Mouse (Mus musculus) midbrain, embryonic 13.5 days (tissue): Measurements from ENCODE around the gene Lrrc1. TPM values are rescaled to one million over a fixed set of nuclear protein-coding genes. Genes with fewer than 3 reads are reported as not detected.
A peak's percentile ranks its signal among the peaks of the same experiment; 100 is the strongest.
"Not testable (repeated sequence)": the region's sequence is repeated elsewhere in the genome, so short reads cannot be mapped to it uniquely, and the experiment has no call there.

ENCODE experiments used
- ATAC-seq: fragments of 200-750 bp; cut with Nextera tagmentation; 2 replicates; pipeline ENCODE4 v1.8.0; 2017; ENCODE audit warnings: mild to moderate bottlenecking, moderate TSS enrichment, moderate library complexity
- H3K27ac ChIP-seq: fragments of 300-500 bp; sonication (generic); 2 replicates; pipeline ENCODE4 v1.5.1; 2015; ENCODE audit warnings: inconsistent platforms, mild to moderate bottlenecking, moderate library complexity
- H3K27me3 ChIP-seq: fragments of 300-500 bp; sonication (generic); 2 replicates; pipeline ENCODE4 v1.6.1; 2015; ENCODE audit warnings: mild to moderate bottlenecking, inconsistent platforms
- H3K36me3 ChIP-seq: fragments of 300-500 bp; sonication (generic); 2 replicates; pipeline ENCODE4 v1.6.1; 2015; ENCODE audit warnings: mild to moderate bottlenecking, inconsistent platforms
- H3K4me1 ChIP-seq: fragments of 300-500 bp; sonication (generic); replicated peaks from 2 replicates; pipeline ENCODE4 v1.6.1; 2015; ENCODE audit warnings: inconsistent platforms
- H3K4me2 ChIP-seq: fragments of 300-500 bp; sonication (generic); replicated peaks from 2 replicates; pipeline ENCODE4 v1.6.1; 2015; ENCODE audit warnings: moderate library complexity, mild to moderate bottlenecking, inconsistent platforms
- H3K4me3 ChIP-seq: fragments of 300-500 bp; sonication (generic); replicated peaks from 2 replicates; pipeline ENCODE4 v1.5.1; 2015; ENCODE audit warnings: mild to moderate bottlenecking, inconsistent platforms
- H3K9ac ChIP-seq: fragments of 300-500 bp; sonication (generic); replicated peaks from 2 replicates; pipeline ENCODE4 v1.6.1; 2015; ENCODE audit warnings: mild to moderate bottlenecking, inconsistent platforms
- H3K9me3 ChIP-seq: fragments of 300-500 bp; sonication (generic); 2 replicates; pipeline ENCODE4 v1.6.1; 2016; ENCODE audit warnings: mild to moderate bottlenecking, inconsistent platforms
- WGBS: fragments of 180-500 bp; shearing (Covaris S2); methylation state at CpG from one replicate; pipeline ENCODE4 v1.1.7; 2015; 5-methylcytosine and 5-hydroxymethylcytosine counted together
- polyA plus RNA-seq: library from polyadenylated mRNA; unstranded; fragments of >200 nt; fragmentation: Nextera tagmentation; extraction: Ambion mirVana; gene quantifications from 2 replicates; pipeline ENCODE4 v1.2.1, GENCODE M21; 2015

Lrrc1 gene
- 4.8 and 5.0 TPM in 2 replicates for polyA plus RNA-seq

GRCm38 (mm10) chr9:77544354-77545067 lies at the start of gene Lrrc1:
Lrrc1 (minus strand) TSS chr9:77544870.
- Histone ChIP-seq H3K27ac (peak within 1 kb of the TSS; percentile 61), H3K36me3 (no peaks in the 10 kb centered on the region), H3K4me2 (peak within 1 kb of the TSS; percentile 99), H3K9me3 (no peaks in the 10 kb centered on the region), H3K4me1 (peaks cover 22% of the 10 kb centered on the region), H3K27me3 (peaks cover 20% of the 10 kb centered on the region; the same call in 1 of the 2 replicates), H3K9ac (peak within 1 kb of the TSS; percentile 83), H3K4me3 (peak within 1 kb of the TSS; percentile 79)
- peak; percentile 90 for ATAC-seq
- WGBS, result under 1% methylated on average over 88 of the region's 88 CpGs

GRCm38 (mm10) chr9:77592423-77592822 lies 47.8 kb upstream of the Lrrc1 start:
- Histone ChIP-seq H3K27ac (no peak overlapping the region), H3K4me1 (peaks cover 23% of the 10 kb centered on the region), H3K4me3 (no peak overlapping the region), H3K27me3 (0 out of 2 replicates have a peak, but pooled peaks cover 2% of the 10 kb centered on the region), H3K4me2 (no peak overlapping the region), H3K9ac (no peak overlapping the region), H3K9me3 (no peaks in the 10 kb centered on the region), H3K36me3 (no peaks in the 10 kb centered on the region)
- ATAC-seq, result no peak
- 43% methylated on average over 4 of the region's 4 CpGs for WGBS

- no peak overlapping the region for H3K27ac ChIP-seq
- H3K9me3 ChIP-seq, result no peaks in the 10 kb centered on the region
- 0 out of 2 replicates have a peak, but pooled peaks cover under 1% of the 10 kb centered on the region for H3K27me3 ChIP-seq
- 20% methylated on average over 2 of the region's 2 CpGs for WGBS
- ATAC-seq, result no peak
- H3K4me3 ChIP-seq, result no peak overlapping the region
- no peaks in the 10 kb centered on the region for H3K36me3 ChIP-seq
- H3K4me1 ChIP-seq, result peaks cover 17% of the 10 kb centered on the region
- H3K4me2 ChIP-seq, result no peak overlapping the region
- no peak overlapping the region for H3K9ac ChIP-seq
Measured at GRCm38 (mm10) chr9:77589496-77589895, 44.8 kb upstream of the Lrrc1 start.

- 62% methylated on average over 7 of the region's 7 CpGs for WGBS
- H3K4me3 ChIP-seq, result no peak overlapping the region
- ATAC-seq, result no peak
Measured at GRCm38 (mm10) chr9:77587616-77588015, 42.9 kb upstream of the Lrrc1 start.

GRCm38 (mm10) chr9:77586806-77587591 lies 42.3 kb upstream of the Lrrc1 start:
- H3K36me3 ChIP-seq, result no peaks in the 10 kb centered on the region
- ATAC-seq, result 0 out of 2 replicates have a peak, but pooled peaks have one; percentile 37
- H3K9ac ChIP-seq, result no peak overlapping the region
- no peak overlapping the region for H3K4me2 ChIP-seq
- H3K27ac ChIP-seq, result no peak overlapping the region
- 32% methylated on average over 6 of the region's 6 CpGs for WGBS
- H3K4me3 ChIP-seq, result no peak overlapping the region
- no peaks in the 10 kb centered on the region for H3K9me3 ChIP-seq
- H3K4me1 ChIP-seq, result peaks cover 17% of the 10 kb centered on the region
- H3K27me3 ChIP-seq, result 0 out of 2 replicates have a peak, but pooled peaks cover 3% of the 10 kb centered on the region

More at GRCm38 (mm10) chr9:77587616-77588015, 42.9 kb upstream of the Lrrc1 start:
- 0 out of 2 replicates have a peak, but pooled peaks cover 3% of the 10 kb centered on the region for H3K27me3 ChIP-seq
- no peaks in the 10 kb centered on the region for H3K36me3 ChIP-seq
- peaks cover 17% of the 10 kb centered on the region for H3K4me1 ChIP-seq
- H3K9me3 ChIP-seq, result no peaks in the 10 kb centered on the region
- H3K4me2 ChIP-seq, result no peak overlapping the region
- no peak overlapping the region for H3K9ac ChIP-seq
- H3K27ac ChIP-seq, result no peak overlapping the region

GRCm38 (mm10) chr9:77584746-77585145 lies 40.1 kb upstream of the Lrrc1 start:
- H3K9me3 ChIP-seq, result no peaks in the 10 kb centered on the region
- 94% methylated on average over 6 of the region's 6 CpGs for WGBS

GRCm38 (mm10) chr9:77583302-77583701 lies 38.6 kb upstream of the Lrrc1 start:
- WGBS, result 64% methylated on average over 2 of the region's 2 CpGs
- ATAC-seq, result no peak

More at GRCm38 (mm10) chr9:77584746-77585145, 40.1 kb upstream of the Lrrc1 start:
- Histone ChIP-seq H3K27ac (no peak overlapping the region), H3K27me3 (0 out of 2 replicates have a peak, but pooled peaks cover 3% of the 10 kb centered on the region), H3K4me2 (no peak overlapping the region), H3K36me3 (no peaks in the 10 kb centered on the region), H3K4me3 (no peak overlapping the region), H3K9ac (no peak overlapping the region), H3K4me1 (peaks cover 14% of the 10 kb centered on the region)
- no peak for ATAC-seq

GRCm38 (mm10) chr9:77579827-77580226 lies 35.2 kb upstream of the Lrrc1 start:
- H3K4me1 ChIP-seq, result no peaks in the 10 kb centered on the region
- H3K9ac ChIP-seq, result no peak overlapping the region
- WGBS, result 72% methylated on average over 3 of the region's 3 CpGs
- H3K9me3 ChIP-seq, result no peaks in the 10 kb centered on the region
- H3K36me3 ChIP-seq, result no peaks in the 10 kb centered on the region
- no peak overlapping the region for H3K4me2 ChIP-seq
- ATAC-seq, result no peak
- H3K27ac ChIP-seq, result no peak overlapping the region
- no peak overlapping the region for H3K4me3 ChIP-seq
- 0 out of 2 replicates have a peak, but pooled peaks cover 3% of the 10 kb centered on the region for H3K27me3 ChIP-seq

More at GRCm38 (mm10) chr9:77583302-77583701, 38.6 kb upstream of the Lrrc1 start:
- no peak overlapping the region for H3K27ac ChIP-seq
- no peak overlapping the region for H3K4me2 ChIP-seq
- H3K9me3 ChIP-seq, result no peaks in the 10 kb centered on the region
- H3K27me3 ChIP-seq, result 0 out of 2 replicates have a peak, but pooled peaks cover 3% of the 10 kb centered on the region
- peaks cover 9% of the 10 kb centered on the region; the same call in 1 of the 2 replicates for H3K4me1 ChIP-seq
- no peak overlapping the region for H3K4me3 ChIP-seq
- no peak overlapping the region for H3K9ac ChIP-seq
- no peaks in the 10 kb centered on the region for H3K36me3 ChIP-seq

GRCm38 (mm10) chr9:77577931-77578330 lies 33.3 kb upstream of the Lrrc1 start:
- Histone ChIP-seq H3K4me1 (no peaks in the 10 kb centered on the region), H3K27me3 (no peaks in the 10 kb centered on the region), H3K27ac (no peak overlapping the region), H3K9ac (no peak overlapping the region), H3K4me3 (no peak overlapping the region), H3K4me2 (no peak overlapping the region), H3K9me3 (no peaks in the 10 kb centered on the region), H3K36me3 (no peaks in the 10 kb centered on the region)
- ATAC-seq, result no peak
- 93% methylated on average over 8 of the region's 8 CpGs for WGBS

- Histone ChIP-seq H3K4me1 (no peaks in the 10 kb centered on the region), H3K9me3 (no peaks in the 10 kb centered on the region), H3K36me3 (no peaks in the 10 kb centered on the region), H3K27me3 (no peaks in the 10 kb centered on the region), H3K9ac (no peak overlapping the region), H3K4me2 (no peak overlapping the region), H3K4me3 (no peak overlapping the region), H3K27ac (no peak overlapping the region)
- ATAC-seq, result no peak
Measured at GRCm38 (mm10) chr9:77577409-77577808, 32.7 kb upstream of the Lrrc1 start.

- ATAC-seq, result no peak
- no peaks in the 10 kb centered on the region for H3K27me3 ChIP-seq
Measured at GRCm38 (mm10) chr9:77576320-77576719, 31.6 kb upstream of the Lrrc1 start.

GRCm38 (mm10) chr9:77574996-77575395 lies 30.3 kb upstream of the Lrrc1 start:
- not testable (repeated sequence) for H3K4me2 ChIP-seq, H3K27me3 ChIP-seq, H3K9ac ChIP-seq, H3K27ac ChIP-seq, H3K9me3 ChIP-seq, H3K4me3 ChIP-seq, ATAC-seq, H3K36me3 ChIP-seq, H3K4me1 ChIP-seq
- WGBS, result 34% methylated on average over 4 of the region's 4 CpGs

More at GRCm38 (mm10) chr9:77576320-77576719, 31.6 kb upstream of the Lrrc1 start:
- H3K36me3 ChIP-seq, result no peaks in the 10 kb centered on the region
- no peak overlapping the region for H3K9ac ChIP-seq
- H3K27ac ChIP-seq, result no peak overlapping the region
- no peaks in the 10 kb centered on the region for H3K4me1 ChIP-seq
- H3K9me3 ChIP-seq, result no peaks in the 10 kb centered on the region
- no peak overlapping the region for H3K4me2 ChIP-seq
- H3K4me3 ChIP-seq, result no peak overlapping the region
